7 mouse cellular contexts compared by ENCODE assay signal in the genomic region with DNA sequence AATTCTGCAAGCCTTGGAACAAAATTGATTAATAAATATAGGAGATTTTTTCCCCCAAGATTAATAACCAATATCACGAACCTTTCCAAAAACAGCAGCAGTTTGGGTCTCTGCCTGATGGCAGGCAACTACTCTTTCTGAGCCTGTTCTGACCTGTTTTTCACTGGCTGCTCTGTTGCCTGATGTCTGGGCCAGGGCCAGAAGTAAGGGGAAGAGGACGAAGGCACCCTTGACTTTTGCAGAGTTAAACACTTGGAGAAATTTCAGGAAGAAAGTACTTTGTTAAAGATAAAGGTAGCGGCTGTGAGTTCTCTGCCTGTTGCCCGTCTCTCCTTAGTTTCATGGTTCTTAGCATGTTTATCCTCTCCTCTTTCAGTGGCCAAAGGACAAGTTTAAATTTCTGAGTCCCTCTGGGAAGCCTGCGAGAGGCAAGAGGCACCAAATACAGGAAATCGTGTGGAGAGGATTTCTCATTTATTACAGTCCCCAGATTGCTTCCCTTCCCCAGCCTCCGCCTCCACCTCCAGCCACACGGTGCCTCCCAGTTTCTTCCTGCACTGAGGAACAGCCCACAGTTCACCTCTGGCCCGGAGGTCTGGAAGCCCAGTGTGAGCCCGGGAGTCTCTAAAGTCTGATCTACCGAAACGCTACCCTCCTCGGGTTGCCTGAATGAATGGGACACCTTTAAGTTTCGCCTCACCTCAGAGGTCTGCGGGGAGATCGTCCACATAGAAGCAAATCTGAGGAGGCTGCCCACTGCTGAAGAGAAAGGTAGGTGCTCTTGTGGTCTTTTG. TPM values are rescaled to one million over a fixed set of nuclear protein-coding genes. Genes with fewer than 3 reads are reported as not detected.
DNase-seq lines count a peak whose midpoint lies in the region; ATAC-seq lines count a peak whose summit lies in the region.

A gene (plus strand): TSS at position 626 of the 794 bp plus-strand sequence.

- no peaks in the 10 kb centered on the region for H3K27me3 ChIP-seq in embryonic facial prominence, embryonic 12.5 days

- no peak within 1 kb of the TSS for H3K9ac ChIP-seq in embryonic facial prominence, embryonic 12.5 days

- no peak within 1 kb of the TSS for H3K4me3 ChIP-seq in embryonic facial prominence, embryonic 12.5 days

- 50% methylated on average over 16 of the region's 16 CpGs for whole genome bisulfite sequencing in embryonic facial prominence, embryonic 12.5 days

- intact Hi-C loops in heart, postnatal 25 days (cut with DNase I), result loop anchor here (1.0 to 2.0 kb wide), 3 partner anchors 22 to 31 kb away; no protein-coding TSS in a partner anchor

- H3K4me1 ChIP-seq in embryonic facial prominence, embryonic 12.5 days, result peaks cover 11% of the 10 kb centered on the region; the same call in 1 of the 2 replicates

- ATAC-seq in embryonic facial prominence, embryonic 12.5 days (ENCODE audit: insufficient number of reproducible peaks, insufficient read depth, low FRiP score, low TSS enrichment), result no peak

- peak; percentile 50 for DNase-seq in adrenal gland, postnatal 14 days
- peak; percentile 62 for DNase-seq in heart, postnatal 25 days (ENCODE audit: low spot score)
- no peak for DNase-seq in layer of hippocampus, postnatal 25 days (ENCODE audit: extremely low spot score in 1 of 2, low spot score in 1 of 2)
- DNase-seq in lung, postnatal 25 days (ENCODE audit: low spot score), result peak; percentile 59
- DNase-seq in cerebellum, adult 11-12 months, result no peak
- DNase-seq in right cerebral cortex, postnatal 4 days, result no peak

- H3K4me2 ChIP-seq in embryonic facial prominence, embryonic 12.5 days (replicated peaks), result no peak within 1 kb of the TSS

- no peaks in the 10 kb centered on the region for H3K9me3 ChIP-seq in embryonic facial prominence, embryonic 12.5 days

- H3K36me3 ChIP-seq in embryonic facial prominence, embryonic 12.5 days, result no peaks in the 10 kb centered on the region

- no peak within 1 kb of the TSS for H3K27ac ChIP-seq in embryonic facial prominence, embryonic 12.5 days

RNA-seq across cellular contexts. Expression of the gene that starts here (rescaled TPM):
- 151 and 182 TPM in 2 replicates for total RNA-seq in adrenal gland, postnatal 14 days (2021)
- 9.6 and 10.8 TPM in 2 replicates for polyA plus RNA-seq in embryonic facial prominence, embryonic 12.5 days (2016; fragmentation: Nextera tagmentation; extraction: Ambion mirVana)
- 100 to 1,000 TPM; 207 to 259 TPM for total RNA-seq in heart, postnatal 25 days (2021)
- total RNA-seq in layer of hippocampus, postnatal 25 days (2021), result 10 to 100 TPM; 28.1 to 33.1 TPM

Comparison
In these comparisons a context has a peak if more than half of its experiments do, and no peak if none do; other contexts are left out.
1. DNase-seq: peak in adrenal gland, postnatal 14 days (single experiment), heart, postnatal 25 days (single experiment) and lung, postnatal 25 days (single experiment); none in layer of hippocampus, postnatal 25 days (0 of 2), cerebellum, adult 11-12 months (single experiment) and right cerebral cortex, postnatal 4 days (single experiment).